Mouse (Mus musculus) small intestine, adult 2 months (tissue): Measurements from ENCODE around the gene Slc7a6os.

Experiments
- CTCF ChIP-seq: fragments of 200-500 bp; IDR thresholded peaks from 2 replicates; pipeline ENCODE4 v1.5.1; 2012; ENCODE audit warnings: low read depth, mild to moderate bottlenecking, control low read depth, inconsistent platforms, low read length, moderate library complexity, mixed read lengths; ENCODE audit not compliant: insufficient replicate concordance, insufficient read length; ENCODE audit errors: extremely low read depth
- POLR2A ChIP-seq: fragments of 200-500 bp; IDR thresholded peaks from 2 replicates; pipeline ENCODE4 v1.6.1; 2012; ENCODE audit warnings: low read depth, mild to moderate bottlenecking, control low read depth, inconsistent platforms, low read length, moderate library complexity

- no peak for TF ChIP-seq CTCF
- TF ChIP-seq POLR2A: no peak
Observed at GRCm38 (mm10) chr8:106219620-106220019, 8.9 kb upstream of the Slc7a6os start.
